Mouse (Mus musculus) lung, postnatal 25 days (tissue): ENCODE measurements at regions not wholly inside any gene's neighbourhood (a gene's known extent, or its start where the extent isn't known, plus 50 kb on each side); places are given as distances from the start of the nearest gene placed in this dataset.
"Not testable (repeated sequence)": the region's sequence is repeated elsewhere in the genome, so short reads cannot be mapped to it uniquely, and the experiment has no call there.

Source experiments
- DNase-seq: peaks from one replicate; pipeline ENCODE4 v3.0.0; 2022; ENCODE audit warnings: low spot score

GRCm38 (mm10) chr13:73035336-73035940 is 224.8 kb upstream of the Irx4 start:
- no peak for DNase-seq

- DNase-seq, result no peak
Measured at GRCm38 (mm10) chr13:73039731-73040130, 220.5 kb upstream of the Irx4 start.

GRCm38 (mm10) chr13:73041233-73042040 is 218.8 kb upstream of the Irx4 start:
- DNase-seq, result no peak

DNA sequence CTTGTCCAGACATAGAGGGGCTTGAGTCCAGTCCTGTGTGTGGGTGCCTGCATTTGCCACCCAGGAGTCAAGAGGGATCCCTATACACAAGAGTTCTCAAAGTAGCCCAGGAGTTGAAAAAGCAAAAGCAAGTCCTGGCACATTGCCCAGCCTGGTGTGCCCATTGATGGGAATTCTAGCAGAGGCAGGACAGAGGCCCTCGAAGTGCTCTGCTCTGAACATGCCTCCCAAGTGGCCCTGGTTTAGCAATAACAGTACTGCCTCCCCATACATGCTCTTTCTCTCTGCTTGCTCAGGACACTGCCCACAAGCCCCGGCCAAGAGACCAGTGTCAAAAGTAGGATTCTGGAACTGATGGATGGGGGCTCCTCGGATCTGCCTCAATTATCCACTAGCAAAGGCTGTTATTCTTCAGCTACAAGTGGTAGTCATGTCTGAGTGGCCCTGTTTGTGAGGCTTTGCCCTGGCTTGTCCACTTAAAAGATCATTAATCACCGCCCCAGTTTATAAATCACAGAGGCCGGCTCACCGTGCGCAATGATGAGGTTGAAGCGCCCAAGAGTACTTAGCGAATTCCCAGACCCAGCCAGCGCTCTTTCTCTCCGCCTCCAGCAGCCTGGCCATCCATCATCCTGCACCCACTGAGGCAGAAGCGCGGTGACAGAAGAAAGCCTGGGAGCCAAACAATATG is 190.3 kb upstream of the Irx4 start:
- no peak for DNase-seq

DNA sequence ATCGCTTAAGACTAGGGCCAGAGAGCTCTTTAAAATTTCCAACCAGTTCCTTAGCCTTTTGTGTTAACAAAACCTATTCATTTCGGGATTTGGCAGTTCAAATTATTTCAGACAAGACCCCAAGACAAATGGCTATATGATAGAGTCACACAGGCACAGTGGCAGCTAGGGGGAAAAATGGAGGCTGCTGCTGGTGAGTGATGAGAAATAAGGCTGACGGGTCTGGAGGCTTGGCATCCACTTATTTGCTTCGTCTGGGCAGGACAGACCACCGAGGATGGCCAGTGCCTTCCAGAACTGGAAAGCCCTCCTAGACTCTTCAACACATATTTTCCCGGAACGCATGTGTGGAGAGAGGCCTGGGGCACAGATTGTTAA is 189.8 kb upstream of the Irx4 start:
- no peak for DNase-seq

- no peak for DNase-seq
Measured at GRCm38 (mm10) chr13:73071032-73071431, 189.2 kb upstream of the Irx4 start.

DNA sequence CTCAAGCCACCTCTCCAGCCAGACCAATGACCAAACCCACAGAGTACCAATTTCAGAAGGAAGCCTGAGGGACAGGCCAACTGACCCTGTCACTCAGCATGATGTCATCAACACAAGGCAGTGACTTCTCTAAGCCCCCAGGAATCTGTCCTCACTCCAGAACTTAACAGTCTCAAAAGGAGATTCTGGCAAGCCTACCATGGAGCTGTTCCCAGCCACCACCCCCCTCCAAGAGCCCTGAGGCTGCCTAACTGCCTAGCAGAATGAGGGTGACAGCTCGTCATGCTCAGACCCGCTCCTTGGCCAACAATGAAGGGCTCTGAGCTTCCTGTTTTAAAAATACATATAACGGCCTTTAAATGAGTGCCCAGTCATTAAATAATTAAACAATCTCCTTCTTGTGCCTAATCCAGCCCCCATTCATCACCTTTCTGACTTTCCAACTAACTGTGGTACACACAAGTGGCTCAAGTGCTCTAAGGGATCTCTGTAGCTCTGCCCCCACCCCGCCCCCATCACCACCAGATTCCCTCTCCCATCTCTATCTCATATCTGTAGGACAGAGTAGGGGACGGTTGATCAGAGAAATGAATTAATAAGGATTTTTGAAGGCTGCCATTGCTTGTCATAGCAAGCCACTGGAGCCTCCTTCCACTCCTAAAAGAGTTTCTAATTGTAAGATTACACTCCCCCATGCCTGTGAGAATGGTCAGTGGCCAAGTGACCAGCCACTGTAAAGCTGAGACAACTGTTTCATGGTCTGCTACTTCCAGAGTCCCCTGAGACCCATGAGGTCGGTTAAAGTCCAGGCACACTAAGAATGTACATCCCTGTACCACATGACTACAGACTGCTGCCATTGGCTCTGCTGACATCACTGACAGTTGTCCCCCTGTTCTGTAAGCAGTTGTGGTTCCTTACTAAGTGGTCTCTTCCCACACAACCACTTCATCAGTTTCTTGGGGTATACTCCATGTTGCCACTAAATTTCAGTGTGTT is 188.1 kb upstream of the Irx4 start:
- DNase-seq, result no peak

DNA sequence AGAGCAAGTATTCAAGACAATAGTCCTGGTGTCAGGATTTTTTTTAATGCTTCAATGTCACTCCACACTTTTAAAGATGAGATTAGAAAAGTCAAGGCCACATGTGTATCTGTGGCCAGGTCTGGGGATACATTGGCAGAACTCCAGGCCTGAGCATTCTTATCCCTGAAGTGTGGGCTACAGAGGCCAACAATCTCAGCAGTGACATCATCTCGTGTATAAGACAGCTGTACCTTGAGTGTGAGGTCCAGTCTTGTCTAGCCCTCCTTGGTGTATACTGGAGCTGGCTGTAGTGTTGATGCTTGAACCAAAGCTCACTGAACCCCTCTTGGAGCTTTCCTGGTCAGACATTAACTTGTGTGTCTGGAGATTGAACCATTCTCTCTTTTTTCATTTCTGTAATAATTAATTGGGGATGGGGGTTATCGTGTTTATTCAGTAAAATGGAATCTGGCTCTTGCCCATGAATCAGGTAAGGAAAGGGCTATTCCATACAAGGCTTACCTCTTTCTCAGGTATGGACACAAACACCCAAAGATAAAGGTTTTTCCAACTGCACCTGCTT is 182.3 kb upstream of the Irx4 start:
- no peak for DNase-seq

- DNase-seq, result not testable (repeated sequence)
Measured at GRCm38 (mm10) chr13:73087815-73088214, 172.5 kb upstream of the Irx4 start.

DNA sequence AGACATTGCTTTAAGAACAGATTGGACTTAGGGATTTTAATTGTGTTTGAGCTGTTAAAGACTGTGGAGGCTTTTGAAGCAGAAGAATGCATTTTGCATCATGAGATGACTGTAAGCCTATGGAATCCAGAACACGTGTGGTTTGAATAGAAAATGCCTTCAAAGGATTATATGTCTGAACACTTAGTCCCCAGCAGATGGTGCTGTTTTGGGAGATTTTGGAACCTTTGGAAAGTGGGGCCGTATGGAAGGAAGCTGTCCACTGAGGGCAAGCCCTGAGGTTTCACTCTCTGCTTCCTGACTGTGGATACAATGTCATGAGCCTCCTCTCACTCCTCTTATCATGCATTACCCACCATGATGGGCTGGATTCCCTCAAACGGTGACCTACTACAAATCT is 168.4 kb upstream of the Irx4 start:
- DNase-seq, result no peak

- no peak for DNase-seq
Measured at GRCm38 (mm10) chr13:73097502-73097901, 162.8 kb upstream of the Irx4 start.

- no peak for DNase-seq
Measured at GRCm38 (mm10) chr13:73099407-73099806, 160.9 kb upstream of the Irx4 start.

GRCm38 (mm10) chr13:73107250-73107993 is 152.9 kb upstream of the Irx4 start:
- DNase-seq, result no peak

DNA sequence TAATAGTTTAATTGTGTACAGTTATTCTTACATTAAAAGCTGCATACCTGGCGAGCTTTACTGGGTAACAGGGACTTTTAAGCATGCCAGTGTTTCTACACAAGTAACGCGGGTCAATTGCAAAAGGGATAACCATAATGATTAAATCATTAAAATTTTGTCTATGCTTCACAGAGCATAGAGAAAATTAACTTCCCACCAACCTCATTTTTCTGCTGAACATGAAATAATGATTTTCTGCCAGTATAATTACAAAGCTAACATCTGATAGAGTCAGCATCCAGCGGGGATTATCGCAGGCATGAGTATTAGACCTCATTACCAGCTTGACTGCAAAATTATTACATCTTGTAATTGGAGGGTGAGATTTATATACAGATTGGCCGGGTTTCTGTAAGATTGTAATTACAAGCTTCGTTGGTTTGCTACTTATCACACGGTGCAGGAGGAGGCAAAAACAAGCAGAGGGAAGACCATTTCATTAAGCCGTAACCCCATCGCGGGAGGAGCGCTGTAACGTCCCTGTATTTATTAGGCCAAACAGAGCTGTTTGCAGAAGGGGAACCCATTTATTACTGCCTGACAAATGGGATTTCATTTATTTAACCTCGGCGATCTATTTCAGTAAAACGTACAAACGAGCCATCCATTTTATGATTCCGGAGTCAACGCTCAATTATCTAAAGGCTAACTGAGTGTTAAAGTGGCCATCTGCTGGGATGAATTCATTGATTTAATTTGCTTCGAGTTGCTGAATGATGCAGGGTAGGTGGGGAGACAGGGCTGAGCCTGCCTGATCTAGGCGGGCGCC is 143.3 kb upstream of the Irx4 start:
- no peak for DNase-seq

GRCm38 (mm10) chr13:73117633-73118076 is 142.6 kb upstream of the Irx4 start:
- no peak for DNase-seq

DNA sequence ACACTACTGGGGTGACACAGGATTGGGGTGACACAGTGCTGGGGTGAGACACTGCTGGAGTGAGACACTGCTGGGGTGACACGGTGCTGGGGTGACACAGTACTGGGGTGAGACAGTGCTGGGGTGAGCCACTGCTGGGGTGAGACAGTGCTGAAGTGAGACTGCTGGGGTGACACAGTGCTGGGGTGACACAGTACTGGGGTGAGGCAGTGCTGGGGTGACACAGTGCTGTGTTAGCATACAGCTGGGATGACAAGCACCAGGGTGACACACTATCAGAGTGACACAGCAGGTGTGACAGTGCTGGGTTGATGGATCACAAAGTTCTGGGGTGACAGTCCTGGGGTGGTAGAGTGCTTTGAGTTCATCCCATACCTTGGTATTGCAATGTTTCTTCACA is 137.3 kb upstream of the Irx4 start:
- no peak for DNase-seq

DNA sequence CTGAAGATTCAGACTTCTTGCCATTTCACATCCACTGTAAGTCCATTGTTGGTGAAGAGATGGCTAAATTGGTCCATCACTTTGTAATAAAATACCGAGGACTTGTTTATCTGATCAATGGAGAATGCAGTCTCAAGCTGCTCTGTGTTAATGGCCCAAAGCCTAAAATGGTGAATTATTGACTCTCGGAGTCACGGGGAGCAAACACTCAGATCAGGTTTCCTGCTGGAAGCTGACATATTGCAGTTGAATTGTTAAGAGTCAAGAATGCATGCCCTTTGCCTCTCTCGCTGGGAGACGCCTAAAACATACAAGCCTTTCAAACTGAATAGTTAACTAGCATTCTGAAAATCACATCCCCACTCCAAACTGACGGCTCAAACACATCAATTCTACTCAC is 129.0 kb upstream of the Irx4 start:
- no peak for DNase-seq

- no peak for DNase-seq
Measured at GRCm38 (mm10) chr13:73132746-73133145, 127.5 kb upstream of the Irx4 start.

DNA sequence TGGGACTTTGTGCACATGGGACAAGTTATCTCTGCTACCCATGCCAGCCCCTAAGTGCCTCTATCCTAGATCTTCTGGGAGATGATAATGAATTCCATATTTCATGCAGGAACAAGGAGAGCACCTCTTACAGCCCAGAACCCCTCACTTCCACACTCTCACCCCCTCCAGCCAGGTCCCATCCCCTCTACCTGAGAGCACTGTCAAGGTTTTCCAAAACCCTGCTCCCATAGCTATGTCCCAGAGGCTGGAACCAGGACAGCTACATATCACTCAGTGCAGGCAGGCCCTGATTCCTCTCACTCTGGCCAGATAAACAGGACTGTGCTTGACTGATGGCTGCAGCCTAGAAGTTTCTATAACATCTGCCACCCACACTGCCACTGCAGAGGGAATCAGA is 125.3 kb upstream of the Irx4 start:
- DNase-seq, result no peak

DNA sequence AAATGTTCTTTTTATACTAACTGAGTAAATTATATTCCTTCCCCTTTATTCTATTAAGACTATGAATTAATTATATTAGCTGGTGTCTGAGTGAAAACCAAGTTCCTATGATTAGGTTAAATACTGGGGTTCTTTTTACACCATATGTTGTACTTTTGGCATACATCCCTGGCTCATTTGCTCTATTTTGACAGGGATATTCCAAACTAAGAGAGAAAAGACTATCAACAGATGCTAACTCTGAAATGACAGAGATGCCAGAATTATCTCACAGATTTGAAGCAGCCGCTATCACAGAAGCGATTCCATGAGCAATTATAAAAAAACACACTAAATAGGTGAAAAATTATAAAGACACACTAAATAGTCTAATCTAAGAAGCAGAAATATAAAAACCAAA is 119.0 kb upstream of the Irx4 start:
- DNase-seq, result no peak
